Mouse (Mus musculus) retina, postnatal 1 day (tissue): ENCODE data around the gene F11.

Experiments
- DNase-seq: peaks from one replicate; pipeline ENCODE4 v3.0.0-alpha.2; 2012

F11 gene

DNA sequence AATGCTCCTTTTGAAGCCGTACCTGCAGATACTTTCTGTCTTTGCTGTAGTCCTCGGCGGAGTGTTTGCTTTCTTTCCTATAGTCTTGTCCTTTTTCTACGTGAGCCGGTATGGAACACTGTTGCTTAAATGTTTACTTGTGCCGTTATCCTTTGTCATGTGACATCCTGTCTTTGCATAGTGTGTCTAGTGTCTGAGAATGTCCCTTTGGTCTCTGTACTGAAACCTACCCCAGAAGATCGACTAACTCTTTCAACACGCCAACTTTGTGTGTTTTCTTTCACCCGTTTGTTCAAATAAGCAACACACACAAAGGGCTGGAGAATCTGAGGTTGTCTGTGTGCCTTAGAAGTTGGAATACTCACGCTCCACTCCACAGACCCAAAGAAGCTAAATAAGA is at the start of gene F11:
Gene F11 (minus strand): TSS at position 112 of the 400 bp plus-strand sequence.
- DNase-seq, result no peak

DNA sequence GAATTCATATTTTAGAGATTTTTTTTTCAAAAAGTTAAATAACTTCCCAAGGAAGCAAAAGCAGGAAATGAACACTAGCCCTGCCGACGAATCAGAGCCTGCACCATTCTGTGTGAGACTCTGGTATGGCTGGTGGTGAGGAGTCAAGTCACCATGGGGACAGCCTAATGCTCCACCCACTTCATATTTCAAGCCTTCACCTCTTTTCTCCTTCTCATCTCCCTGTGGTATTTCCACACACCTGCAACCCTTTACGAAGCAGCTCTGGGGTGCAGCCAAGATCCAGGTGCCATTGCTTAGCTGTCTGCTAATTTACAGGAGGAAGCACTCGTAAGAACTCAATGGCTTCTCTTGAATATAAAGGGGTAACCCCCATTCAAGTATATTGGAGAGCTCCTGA is 49.1 kb upstream of the F11 start:
- DNase-seq, result no peak

DNA sequence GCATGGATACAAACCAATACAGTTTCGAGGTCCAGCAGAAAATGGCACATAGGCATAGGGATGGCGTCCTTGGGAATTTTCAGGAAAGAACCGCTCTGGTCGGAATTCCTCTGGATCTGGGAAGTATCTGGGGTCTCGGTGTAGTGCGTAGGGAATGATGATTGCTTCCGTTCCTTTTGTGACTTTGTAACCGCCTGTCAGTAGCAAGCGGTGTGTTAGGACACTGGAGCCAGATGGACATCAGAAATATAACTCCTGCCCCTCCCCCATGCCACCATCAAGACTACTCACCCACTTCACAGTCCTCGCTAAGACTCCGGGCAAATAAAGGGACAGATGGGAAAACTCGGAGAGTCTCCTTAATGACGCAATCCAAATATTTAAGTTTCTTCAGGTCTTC is 46.5 kb upstream of the F11 start, which contains the start of gene Gm45753:
Gene Gm45753 (minus strand): TSS at position 101 of the 400 bp plus-strand sequence.
- DNase-seq, result no peak

DNA sequence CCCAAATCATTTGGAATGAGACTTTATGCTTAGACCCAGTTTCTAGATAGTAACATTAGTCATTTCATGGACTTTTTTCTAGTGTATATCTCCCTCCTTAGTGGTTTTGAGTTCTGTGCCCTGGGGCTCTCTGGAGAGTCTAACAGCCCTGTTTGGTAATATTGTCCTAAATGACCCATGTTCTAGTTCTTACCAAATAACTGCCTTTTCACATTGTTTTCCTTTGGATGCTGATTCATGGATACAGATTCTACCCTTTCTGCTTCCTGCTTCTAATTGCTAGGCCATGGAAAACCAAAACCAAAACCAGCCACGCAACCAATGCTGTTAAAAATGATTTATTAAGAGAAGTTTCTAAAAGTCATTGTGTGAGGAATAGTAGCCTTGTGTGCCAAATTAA is 43.6 kb upstream of the F11 start:
- no peak for DNase-seq

DNA sequence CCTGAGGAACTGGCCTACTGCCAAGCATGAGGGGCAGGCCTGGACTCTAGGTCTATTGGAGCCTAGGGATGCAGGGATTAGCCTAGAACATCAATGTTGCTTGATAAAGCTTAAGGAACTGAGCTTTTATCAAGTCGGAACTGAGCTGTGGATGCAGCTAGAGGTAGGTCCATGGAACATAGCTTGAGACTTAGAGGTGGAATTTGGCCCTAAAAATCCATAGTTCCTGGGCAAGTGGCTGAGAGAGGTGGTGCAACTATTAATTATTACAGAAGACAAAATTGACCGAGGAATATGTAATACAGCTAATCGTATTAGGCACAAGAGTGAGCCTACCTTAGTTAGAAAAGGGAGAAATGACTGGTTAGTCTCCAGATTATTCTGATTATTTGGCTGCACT is 42.5 kb upstream of the F11 start:
- DNase-seq, result no peak

DNA sequence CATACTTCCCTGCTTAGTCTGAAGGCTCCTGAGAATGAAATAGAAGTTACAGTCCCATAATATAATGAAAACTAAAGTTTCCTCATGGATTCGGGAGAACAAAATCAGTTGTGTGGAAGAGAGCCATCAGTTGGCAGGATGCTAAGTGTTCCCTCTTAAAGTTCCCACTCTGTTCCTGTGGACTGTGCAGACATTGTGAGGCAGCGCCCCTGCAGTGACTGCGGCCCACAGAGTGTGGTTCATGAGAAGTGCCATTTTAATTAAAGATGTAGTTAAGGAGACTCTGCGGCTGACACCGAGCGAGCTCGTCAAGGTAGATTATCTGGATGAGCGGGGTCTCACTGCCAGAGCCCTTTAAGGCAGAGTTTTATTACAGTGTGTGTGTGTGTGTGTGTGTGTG is 40.6 kb upstream of the F11 start:
- DNase-seq, result peak; percentile 17

DNA sequence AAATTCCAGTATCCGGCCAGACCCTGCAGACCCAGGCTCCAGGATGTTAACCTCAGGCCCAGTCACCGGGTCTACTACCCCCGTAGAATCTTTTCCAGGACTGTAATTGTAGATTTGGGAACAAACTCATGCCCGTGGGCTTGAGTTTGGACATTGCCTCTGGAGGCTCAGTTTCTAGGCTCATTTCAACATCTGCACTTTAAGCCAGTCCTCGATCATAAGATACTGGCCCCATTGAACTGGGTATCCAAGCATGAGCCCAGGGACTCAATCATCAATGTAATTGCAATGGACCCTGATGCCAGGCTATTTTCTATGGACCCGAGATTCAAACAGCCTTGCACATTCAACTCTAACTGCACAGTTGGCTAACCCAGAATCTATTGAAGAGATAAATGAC is 33.4 kb upstream of the F11 start:
- DNase-seq, result no peak

DNA sequence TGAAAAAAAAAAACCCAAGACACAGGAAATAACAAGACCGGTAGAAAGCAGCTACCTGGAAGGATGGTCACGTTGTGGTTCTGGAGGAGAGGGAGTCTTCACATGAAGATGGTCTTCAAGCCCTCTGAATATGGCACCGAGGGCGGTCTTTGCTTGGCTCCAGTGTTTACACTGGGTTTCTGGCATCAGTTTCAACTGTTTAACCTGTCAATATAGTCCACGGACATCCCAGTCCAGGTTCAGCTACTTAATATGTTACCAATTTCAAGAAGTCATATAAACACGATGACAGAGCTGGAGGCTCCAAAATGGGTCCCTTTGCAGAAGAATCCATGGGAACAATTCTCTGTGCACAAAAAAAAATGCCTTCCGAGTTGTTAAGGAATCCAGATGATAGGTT is 32.9 kb upstream of the F11 start, which contains the start of gene Klkb1:
Gene Klkb1 (minus strand): TSS at position 173 of the 400 bp plus-strand sequence.
- no peak for DNase-seq

DNA sequence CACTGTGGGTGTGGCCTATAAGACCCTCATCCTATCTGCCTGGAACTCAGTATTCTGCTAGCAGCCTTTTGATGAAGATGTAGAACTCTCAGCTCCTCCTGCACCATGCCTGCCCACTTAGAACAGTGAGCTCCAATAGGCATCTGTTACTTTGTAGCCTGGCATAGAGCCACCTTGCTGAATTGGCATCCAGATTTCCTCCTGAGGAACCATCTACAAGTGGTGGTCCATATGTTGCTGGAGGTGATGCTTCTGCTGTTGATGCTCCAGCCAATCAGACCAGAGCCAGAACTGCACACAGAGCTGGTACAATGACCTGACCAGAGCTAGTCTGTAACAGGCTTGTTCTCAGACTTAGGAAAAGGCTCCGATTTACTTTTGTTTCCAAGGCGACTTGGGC is 30.0 kb upstream of the F11 start:
- DNase-seq, result no peak

DNA sequence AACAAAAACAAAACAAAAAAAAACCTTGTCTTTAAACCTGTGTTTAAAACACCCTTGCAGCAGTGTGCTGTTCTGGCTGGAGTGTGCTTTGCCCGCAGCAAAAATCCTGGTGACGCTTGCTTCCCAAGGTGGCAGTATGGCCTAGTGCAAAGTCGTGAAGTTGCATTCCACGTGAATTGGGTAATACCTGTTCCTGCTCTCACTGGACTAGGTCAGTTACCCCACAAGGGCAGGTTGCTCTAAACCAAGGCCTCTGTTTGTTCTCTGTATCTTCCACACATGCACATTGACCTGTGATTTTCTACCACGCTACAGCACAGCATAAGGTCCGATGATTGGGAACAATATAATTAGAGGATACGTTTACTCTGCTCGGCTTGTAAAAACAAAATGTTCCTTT is 19.8 kb upstream of the F11 start:
- DNase-seq, result no peak

DNA sequence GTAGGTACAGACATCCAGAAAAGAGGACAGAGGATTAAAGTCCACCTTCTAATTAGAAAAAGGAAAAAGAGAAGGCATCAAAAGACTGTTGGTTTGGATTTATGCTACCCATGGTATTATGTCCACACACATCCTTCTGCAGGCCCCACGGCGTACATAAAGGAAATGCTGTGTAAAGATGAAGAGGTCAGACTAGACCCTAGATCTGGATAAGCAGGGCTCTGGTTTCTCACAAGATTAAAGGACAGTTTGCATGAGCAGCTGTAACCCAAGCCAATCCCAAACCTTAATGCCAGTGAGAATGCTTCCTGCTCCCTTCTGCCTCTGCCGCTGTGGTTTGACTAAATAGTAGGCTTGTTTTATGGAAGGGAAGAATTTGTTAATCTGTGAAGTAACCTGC is 15.6 kb upstream of the F11 start:
- DNase-seq, result no peak

DNA sequence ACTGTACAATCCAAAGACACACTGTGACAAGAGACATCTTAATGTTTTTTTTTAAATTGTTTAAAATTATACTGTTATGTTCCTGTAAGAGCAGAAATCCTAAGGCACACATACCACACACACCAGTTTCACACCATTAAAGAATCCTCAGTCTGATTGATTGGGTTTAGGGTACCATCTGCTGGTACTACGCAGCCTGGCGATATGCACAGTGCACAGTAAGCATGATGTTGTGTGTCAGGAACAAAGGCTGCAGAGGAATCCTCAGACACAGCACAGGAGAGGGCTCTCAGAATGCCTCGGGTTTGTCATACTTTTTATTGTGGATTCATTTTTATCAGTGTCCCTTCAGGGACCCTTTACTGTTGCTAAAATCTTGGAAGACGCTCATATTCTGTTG is 12.5 kb upstream of the F11 start:
- no peak for DNase-seq

DNA sequence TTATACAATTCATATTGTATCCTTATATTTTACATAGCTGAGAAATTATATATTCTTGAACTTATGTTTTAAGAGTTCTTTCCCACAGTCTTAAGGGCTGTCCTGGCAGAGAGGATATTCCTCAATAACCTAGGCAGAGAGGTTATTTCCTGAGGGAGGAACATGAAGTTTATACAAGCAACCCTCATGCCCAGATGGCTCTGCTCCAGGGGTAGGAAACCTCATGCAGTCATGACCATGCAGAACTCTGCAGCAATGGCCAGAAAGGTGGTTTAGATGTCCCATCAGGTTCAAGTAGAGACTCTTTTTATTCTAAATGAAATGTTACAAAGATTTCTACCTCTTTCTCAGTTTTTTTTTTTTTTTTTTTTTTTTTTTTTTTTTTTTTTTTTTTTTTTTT is 7.2 kb upstream of the F11 start:
- no peak for DNase-seq

DNA sequence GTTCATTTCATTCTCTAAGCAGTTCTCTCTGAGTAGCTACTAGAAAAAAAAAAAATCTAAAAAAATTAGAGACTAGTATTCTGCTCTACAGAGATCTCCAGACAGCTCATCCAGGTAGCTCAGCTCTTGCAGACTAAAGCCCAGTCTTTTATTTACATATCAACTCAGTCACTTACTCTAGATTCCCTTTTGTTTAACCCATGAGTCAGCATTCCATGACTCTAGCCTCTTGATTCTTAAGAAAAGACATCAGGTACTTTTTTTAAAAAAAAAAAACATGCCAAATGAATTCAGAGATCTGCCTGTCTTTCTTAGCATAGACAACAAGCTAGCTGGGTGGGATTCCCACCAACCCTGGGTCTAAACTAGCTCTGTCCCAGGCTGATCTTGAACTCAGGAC is 6.7 kb upstream of the F11 start:
- DNase-seq, result no peak

DNA sequence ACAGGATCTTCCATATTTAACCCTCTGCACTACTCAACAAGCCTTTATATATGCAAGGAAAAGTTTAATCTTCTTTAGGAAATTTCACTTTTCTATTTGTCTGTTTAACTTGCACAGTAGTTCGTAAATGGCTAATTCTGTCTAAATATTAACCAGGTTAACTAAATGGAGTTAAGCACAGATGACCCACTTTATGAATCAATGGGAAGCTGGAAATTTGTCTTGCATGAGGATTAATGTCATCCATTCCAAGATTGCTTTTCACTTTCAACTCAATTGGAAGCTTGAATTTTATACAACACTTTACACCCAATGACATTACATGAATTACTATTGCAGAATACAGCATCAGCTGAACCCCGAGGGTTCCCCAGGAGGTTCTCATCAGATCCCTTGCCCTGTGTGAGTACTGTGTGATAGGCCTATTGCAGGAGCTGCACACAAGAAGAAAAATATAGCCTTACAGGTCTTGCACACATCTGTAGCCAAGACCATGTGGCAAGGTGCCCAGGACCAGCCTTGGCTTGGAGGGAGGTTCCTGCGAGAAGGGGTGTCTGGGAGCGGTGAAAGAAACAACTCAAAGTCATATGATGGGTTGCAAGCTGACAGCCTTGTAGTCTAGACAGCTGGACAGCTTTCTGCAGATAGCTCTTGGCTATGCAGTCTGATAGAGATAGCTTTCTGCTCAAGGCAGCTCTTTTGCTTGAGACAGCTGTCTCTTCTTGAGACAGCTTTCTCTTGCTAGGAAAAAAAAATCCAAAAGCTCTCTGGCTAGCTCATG is 6.0 kb upstream of the F11 start:
- no peak for DNase-seq

DNA sequence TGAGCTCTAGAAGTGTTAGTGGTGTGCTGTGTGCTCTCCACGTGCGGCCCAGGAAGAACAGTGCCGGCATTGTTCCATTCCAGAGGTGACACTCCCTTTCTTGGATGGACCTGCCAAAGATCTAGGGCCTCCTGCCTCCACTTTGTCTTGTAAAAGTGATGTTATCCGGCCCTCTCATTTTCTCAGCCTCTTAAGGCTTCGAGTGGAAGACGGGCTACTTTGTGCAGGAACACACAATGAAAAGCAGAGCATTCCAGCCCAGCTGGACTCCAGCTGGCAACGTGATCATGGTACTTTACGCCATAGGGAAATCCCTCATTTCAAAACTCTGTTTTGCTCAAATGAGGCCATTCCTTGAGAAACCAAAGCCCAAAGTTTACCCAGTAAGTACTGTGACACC is 5.2 kb upstream of the F11 start:
- no peak for DNase-seq

DNA sequence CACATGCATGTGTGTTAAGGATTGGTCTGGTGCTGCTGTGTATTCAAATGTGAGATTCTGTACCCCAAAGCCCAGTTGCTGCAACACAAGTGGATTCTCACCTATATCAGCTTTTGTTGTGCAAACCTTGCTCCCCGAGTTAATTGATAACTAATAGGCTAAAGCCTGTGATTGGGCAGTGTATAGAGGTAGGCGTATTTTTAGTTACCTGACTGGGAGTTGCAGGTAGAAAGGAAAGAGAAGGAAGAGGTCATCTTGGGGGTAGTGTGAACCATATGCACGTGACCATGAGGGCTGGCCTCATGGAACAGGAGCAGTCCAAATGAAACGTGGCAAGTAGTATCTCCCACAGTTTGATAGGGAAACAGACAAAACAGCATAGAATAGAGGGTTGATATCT is 3.1 kb upstream of the F11 start:
- DNase-seq, result no peak

DNA sequence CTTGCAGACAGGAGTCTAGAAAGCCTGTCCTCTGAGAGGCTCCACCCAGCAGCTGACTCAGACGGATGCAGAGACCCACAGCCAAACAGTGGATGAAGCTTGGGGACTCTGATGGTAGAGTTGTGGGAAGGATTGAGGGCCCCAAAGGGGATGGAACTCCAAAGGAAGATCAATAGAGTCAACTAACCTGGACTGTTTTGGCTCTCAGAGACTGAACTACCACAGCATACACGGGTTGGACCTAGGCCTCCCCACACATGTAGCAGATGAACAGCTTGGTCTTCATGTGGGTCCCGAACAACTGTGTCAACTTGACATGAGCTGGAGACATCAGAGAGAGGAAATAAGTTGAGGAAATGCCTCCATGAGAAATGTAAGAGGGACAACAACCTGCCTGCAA is 1.0 kb upstream of the F11 start:
- no peak for DNase-seq

DNA sequence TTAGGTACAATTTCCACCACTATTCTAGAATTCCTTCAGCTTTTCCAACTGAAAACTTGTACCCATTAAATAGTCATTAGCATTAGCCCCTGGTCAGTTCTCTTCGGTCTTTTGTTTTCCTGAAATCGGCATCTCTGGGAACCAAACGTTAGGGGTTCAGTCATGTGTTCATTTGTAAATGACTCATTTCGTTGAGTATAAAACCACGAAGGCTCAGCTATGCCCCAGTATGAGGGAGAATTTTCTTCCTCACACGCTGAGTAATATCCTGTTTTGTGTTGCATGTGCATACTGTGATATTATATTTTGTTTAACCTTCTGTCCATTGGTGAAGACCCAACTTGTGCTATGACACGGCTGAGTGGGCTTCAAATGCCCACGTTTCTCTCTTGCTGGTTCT is 3.4 kb downstream of the F11 start:
- DNase-seq, result no peak

DNA sequence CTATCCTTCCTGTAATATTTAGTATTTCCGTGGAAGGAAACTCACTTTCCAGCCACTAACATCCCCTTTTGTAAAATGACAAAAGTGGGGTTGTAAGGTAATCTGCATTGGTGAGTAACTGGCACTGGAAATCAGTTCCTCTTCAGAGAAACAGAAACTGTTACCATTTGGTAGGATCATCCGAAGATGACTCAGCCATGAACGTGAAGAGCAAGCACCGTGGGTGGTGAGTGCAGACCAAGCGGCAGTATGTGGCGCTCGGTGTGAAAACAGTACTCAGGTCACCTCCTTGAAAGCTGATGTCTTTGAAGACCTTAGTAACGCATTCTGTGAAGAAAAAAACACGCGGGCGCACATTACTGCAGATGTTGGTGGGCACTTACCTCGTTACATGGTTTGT is 6.8 kb downstream of the F11 start:
- no peak for DNase-seq

DNA sequence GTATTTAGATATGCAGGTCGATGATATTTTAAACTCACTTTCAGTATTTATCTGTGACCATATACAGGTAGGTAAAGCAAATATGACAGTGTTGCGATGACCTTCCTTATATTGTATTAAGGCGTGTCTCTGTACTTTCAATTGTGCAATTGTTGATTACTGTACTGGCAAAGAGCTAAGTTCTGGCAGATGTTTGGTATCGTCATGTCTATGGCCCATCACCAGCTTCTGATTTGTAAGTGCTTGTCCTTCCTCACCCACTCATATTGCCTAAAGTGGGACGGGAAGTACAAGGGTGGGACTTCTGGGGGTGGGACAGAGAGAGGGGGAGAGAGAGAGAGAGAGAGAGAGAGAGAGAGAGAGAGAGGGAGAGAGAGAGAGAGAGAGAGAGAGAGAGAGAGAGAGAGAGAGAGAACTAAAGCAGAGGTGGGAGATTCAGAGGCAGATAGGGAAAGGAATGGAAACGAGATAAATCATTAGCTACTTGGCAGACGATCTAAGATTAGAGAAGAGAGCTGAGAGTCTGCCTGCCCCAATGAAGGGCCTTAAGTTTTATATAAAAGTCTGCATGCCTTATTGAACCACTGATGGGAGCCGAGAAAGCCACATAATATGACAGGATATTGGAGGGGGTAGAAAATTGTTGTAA is 7.5 kb downstream of the F11 start:
- DNase-seq, result no peak

DNA sequence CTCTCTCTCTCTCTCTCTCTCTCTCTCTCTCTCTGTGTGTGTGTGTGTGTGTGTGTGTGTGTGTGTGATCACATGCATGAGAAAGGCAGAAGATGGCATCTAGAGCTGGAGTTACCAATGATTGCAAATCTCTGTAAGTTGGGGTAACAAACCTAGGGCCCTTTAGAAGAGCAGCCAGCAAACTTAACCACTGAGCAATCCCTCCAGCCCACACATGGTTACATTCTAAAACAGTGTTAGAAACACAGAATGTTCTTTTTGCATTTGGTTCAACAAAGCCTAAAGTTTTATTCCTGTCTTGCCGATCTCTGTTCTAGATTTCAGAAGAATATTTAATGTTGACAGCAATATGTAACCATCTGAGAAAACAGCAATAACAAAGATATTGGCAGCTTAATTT is 8.2 kb downstream of the F11 start:
- no peak for DNase-seq

DNA sequence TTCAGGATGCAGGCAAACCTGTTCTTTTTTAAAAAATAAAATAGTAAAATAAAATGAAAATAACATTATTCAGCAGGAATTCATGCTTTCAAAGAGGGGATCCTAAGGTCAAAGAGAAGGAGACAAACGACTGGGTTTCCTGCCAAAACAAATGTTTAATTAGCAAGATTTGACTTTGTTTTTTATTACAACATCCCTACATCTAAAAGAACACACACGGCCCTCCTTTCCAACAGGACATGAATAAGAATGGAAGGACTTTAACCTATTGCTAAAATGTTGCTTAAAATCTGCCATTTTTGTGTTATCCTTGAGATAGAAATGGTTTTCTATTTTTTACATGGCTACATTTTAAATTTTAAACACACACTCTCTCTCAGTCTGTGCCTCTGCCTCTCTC is 8.7 kb downstream of the F11 start:
- no peak for DNase-seq

DNA sequence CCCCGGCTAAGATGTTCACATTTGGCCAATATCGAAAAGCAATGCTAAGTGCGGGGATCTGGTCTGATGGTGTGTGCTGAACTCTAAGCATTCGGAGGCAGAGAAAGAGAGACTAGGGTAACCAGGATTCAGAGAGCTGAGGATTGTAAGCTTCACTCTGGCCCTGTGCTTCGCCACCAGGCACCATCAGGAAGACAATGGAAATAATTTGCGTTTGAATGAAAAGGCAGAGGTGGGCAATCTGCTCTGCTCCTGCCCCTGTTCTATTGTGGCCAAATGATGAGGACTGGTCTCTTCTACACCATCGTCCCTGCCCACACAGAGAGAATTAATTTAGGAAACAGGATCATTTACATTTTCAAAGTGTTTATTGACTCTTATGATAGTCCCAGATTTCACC is 15.5 kb downstream of the F11 start:
- DNase-seq, result no peak

DNA sequence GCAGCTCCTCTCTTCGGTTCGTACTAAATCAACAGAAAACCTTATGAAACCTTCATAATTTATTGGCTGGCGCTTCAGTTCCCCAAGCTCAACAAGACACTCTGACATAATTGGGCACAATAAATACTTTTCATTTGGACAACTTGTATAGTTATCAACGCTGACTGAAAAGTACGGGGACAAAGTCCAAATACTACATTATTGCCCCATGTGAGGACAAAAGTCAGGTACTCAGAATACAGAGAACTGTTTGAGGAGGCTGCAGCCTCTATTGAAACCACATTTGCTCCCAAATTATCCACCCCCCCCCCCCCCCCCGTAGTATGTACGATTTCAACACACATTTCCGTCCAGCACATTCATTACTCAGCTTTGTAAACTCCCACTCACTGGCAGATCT is 22.5 kb downstream of the F11 start:
- DNase-seq, result no peak
